Mouse (Mus musculus) right cerebral cortex, postnatal 10 days (tissue): ENCODE results near the gene Rhbdl1.

Experiments
- DNase-seq, 2 experiments: peaks; one replicate each; pipeline ENCODE4 v3.0.0; 2021; ENCODE audit warnings: low spot score in 2 of 2

The Rhbdl1 gene

GRCm38 (mm10) chr17:25840519-25840918, 3.4 kb upstream of the Rhbdl1 start:
- no peak for DNase-seq

GRCm38 (mm10) chr17:25839455-25840235, 2.5 kb upstream of the Rhbdl1 start:
- DNase-seq = no peak

GRCm38 (mm10) chr17:25838904-25839303, 1.8 kb upstream of the Rhbdl1 start:
- no peak for DNase-seq

- peak in 1 of 2 experiments; percentile 59 for DNase-seq
Measured at GRCm38 (mm10) chr17:25837533-25837932, 438 bp upstream of the Rhbdl1 start.

GRCm38 (mm10) chr17:25836397-25837075, 559 bp downstream of the Rhbdl1 start:
- peak in 1 of 2 experiments; percentile 63 for DNase-seq

- DNase-seq = peak in 1 of 2 experiments; percentile 65
Measured at GRCm38 (mm10) chr17:25835816-25836215, 1.3 kb downstream of the Rhbdl1 start.

- DNase-seq = peak in 1 of 2 experiments; percentile 53
Measured at GRCm38 (mm10) chr17:25835301-25835700, 1.8 kb downstream of the Rhbdl1 start.

GRCm38 (mm10) chr17:25834595-25835222, 2.4 kb downstream of the Rhbdl1 start:
- DNase-seq = peak in 1 of 2 experiments; percentile 61

- DNase-seq = no peak
Measured at GRCm38 (mm10) chr17:25833961-25834594, 3.0 kb downstream of the Rhbdl1 start.

GRCm38 (mm10) chr17:25833291-25833663, 3.8 kb downstream of the Rhbdl1 start, which contains the start of gene Stub1:
TSS of gene Stub1 (minus strand) at chr17:25833404.
- DNase-seq = peak; percentile 90 to 94

- DNase-seq = peak; percentile 99
Measured at GRCm38 (mm10) chr17:25832436-25833290, 4.4 kb downstream of the Rhbdl1 start.

GRCm38 (mm10) chr17:25831451-25832281, 5.4 kb downstream of the Rhbdl1 start:
- peak in 1 of 2 experiments; percentile 72 for DNase-seq

- peak in 1 of 2 experiments; percentile 61 for DNase-seq
Measured at GRCm38 (mm10) chr17:25830806-25831431, 6.2 kb downstream of the Rhbdl1 start.

- no peak for DNase-seq
Measured at GRCm38 (mm10) chr17:25830200-25830753, 6.8 kb downstream of the Rhbdl1 start.

- peak in 1 of 2 experiments; percentile 32 for DNase-seq
Measured at GRCm38 (mm10) chr17:25829558-25830017, 7.5 kb downstream of the Rhbdl1 start.

- peak; percentile 90 to 93 for DNase-seq
Measured at GRCm38 (mm10) chr17:25828712-25829557, 8.2 kb downstream of the Rhbdl1 start, which contains the start of gene Jmjd8. TSS of gene Jmjd8 (plus strand) at chr17:25828867.

GRCm38 (mm10) chr17:25828223-25828594, 8.9 kb downstream of the Rhbdl1 start:
- peak in 1 of 2 experiments; percentile 40 for DNase-seq
